Mouse (Mus musculus) midbrain, embryonic 14.5 days (tissue): ENCODE results near the gene Ctsf. TPM values are rescaled to one million over a fixed set of nuclear protein-coding genes. Genes with fewer than 3 reads are reported as not detected.

Source experiments
- polyA plus RNA-seq: library from polyadenylated mRNA; unstranded; fragments of >200 nt; fragmentation: Nextera tagmentation; extraction: Ambion mirVana; gene quantifications from 2 replicates; pipeline ENCODE4 v1.2.1, GENCODE M21; 2014

Gene Ctsf
- polyA plus RNA-seq, 1 experiment from 2014 or later = 57.3 TPM

Other genes starting within 250 kb of the Ctsf start
- gene Lrfn4, start 239.5 kb upstream of the Ctsf start, polyA plus RNA-seq = 14.1 and 18.8 TPM in 2 replicates
- gene Rce1, start 229.5 kb upstream of the Ctsf start, polyA plus RNA-seq = 48.5 and 52.1 TPM in 2 replicates
- gene Gm960, start 156.5 kb upstream of the Ctsf start, polyA plus RNA-seq = 6.2 and 7.6 TPM in 2 replicates
- gene Sptbn2, start 144.0 kb upstream of the Ctsf start, polyA plus RNA-seq = 37.6 and 43.0 TPM in 2 replicates
- gene Rbm4b, start 98.6 kb upstream of the Ctsf start, polyA plus RNA-seq = 176 and 190 TPM in 2 replicates
- gene Rbm4, start 61.2 kb upstream of the Ctsf start, polyA plus RNA-seq = 101 and 113 TPM in 2 replicates
- gene Gm21992, start 43.5 kb upstream of the Ctsf start, polyA plus RNA-seq = 12.7 and 14.4 TPM in 2 replicates
- 62.0 and 68.9 TPM in 2 replicates for gene Rbm14, start 43.5 kb upstream of the Ctsf start, polyA plus RNA-seq
- 36.5 and 41.4 TPM in 2 replicates for gene Ccs, start 15.8 kb upstream of the Ctsf start, polyA plus RNA-seq
- 0.49 and 0.63 TPM in 2 replicates for gene Ccdc87, start 15.8 kb upstream of the Ctsf start, polyA plus RNA-seq
- gene Actn3, start 22.8 kb downstream of the Ctsf start, polyA plus RNA-seq = 2.1 and 3.1 TPM in 2 replicates
- gene Zdhhc24, start 23.5 kb downstream of the Ctsf start, polyA plus RNA-seq = 18.2 and 19.4 TPM in 2 replicates
- gene Bbs1, start 51.5 kb downstream of the Ctsf start, polyA plus RNA-seq = 8.9 and 17.9 TPM in 2 replicates
- gene Dpp3, start 73.2 kb downstream of the Ctsf start, polyA plus RNA-seq = 102 and 103 TPM in 2 replicates
- gene Peli3, start 88.0 kb downstream of the Ctsf start, polyA plus RNA-seq = 10.7 and 12.2 TPM in 2 replicates
- gene Mrpl11, start 107.0 kb downstream of the Ctsf start, polyA plus RNA-seq = 117 and 122 TPM in 2 replicates
- gene Npas4, start 135.2 kb downstream of the Ctsf start, polyA plus RNA-seq = 0.24 and 0.58 TPM in 2 replicates
- 6.2 and 8.7 TPM in 2 replicates for gene Slc29a2, start 168.7 kb downstream of the Ctsf start, polyA plus RNA-seq
- 69.7 and 77.4 TPM in 2 replicates for gene B4gat1, start 183.7 kb downstream of the Ctsf start, polyA plus RNA-seq
- gene AC124502.3, start 183.8 kb downstream of the Ctsf start, polyA plus RNA-seq = 1.5 and 1.6 TPM in 2 replicates
- gene Brms1, start 186.2 kb downstream of the Ctsf start, polyA plus RNA-seq = 32.0 and 39.0 TPM in 2 replicates
- gene Rin1, start 195.4 kb downstream of the Ctsf start, polyA plus RNA-seq = 0.58 and 1.6 TPM in 2 replicates
- 6.2 and 20.4 TPM in 2 replicates for gene Cd248, start 212.9 kb downstream of the Ctsf start, polyA plus RNA-seq
- gene Tmem151a, start 230.4 kb downstream of the Ctsf start, polyA plus RNA-seq = 8.3 and 15.7 TPM in 2 replicates
- 62.2 and 62.7 TPM in 2 replicates for gene Yif1a, start 233.4 kb downstream of the Ctsf start, polyA plus RNA-seq
- gene Cnih2, start 243.4 kb downstream of the Ctsf start, polyA plus RNA-seq = 518 and 616 TPM in 2 replicates